Mouse (Mus musculus): ENCODE data around the gene Tmtc1. TPM values are rescaled to one million over a fixed set of nuclear protein-coding genes. Genes with fewer than 3 reads are reported as not detected.
A peak's percentile ranks its signal among the peaks of the same experiment; 100 is the strongest.

Tmtc1 gene
- polyA plus RNA-seq, 1 experiment from 2014 or later, result 1.4 TPM

DNA sequence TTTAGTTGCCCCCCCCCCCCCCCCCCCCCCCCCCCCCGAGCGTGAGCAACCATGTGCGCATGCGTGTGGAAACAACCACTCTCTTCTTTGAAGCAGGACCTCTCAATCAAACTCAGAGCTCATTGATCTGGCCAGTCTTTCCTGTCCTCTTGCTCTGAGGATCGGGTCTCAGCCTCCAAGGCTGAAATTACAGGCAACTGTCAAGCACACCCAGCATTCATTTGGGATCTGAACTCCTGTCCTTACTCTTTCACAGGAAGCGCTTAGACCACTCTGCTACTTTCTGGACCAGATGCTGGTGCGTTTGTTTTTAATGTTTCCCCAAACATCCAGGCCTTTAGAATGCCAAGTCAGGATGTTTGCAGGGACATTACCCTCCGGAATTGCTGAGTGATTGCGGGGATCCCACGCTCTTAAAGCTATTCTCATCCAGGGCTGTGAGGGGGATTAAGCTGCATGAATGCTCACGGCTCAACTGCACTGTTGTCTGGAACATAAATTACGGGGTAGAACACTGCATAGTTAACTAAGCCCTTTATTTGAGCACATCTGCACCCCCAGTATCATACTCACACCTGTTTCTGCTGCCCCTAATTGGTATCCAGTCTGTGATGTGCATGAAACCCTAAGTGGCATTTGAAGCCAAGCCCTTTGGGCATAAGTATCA lies 85.5 kb downstream of the Tmtc1 start:
- H3K4me1 ChIP-seq (ENCODE audit: control insufficient read depth, insufficient read depth, low read length), result 0 out of 2 replicates have a peak, but pooled peaks cover 5% of the 10 kb centered on the region
- peaks cover 6% of the 10 kb centered on the region for H3K36me3 ChIP-seq (ENCODE audit: control insufficient read depth, insufficient read depth, low read length)
- no peak overlapping the region for H3K9ac ChIP-seq (ENCODE audit: low read depth, low read length)
- H3K4me3 ChIP-seq (ENCODE audit: low read depth, low read length), result no peak overlapping the region
- H3K27ac ChIP-seq (ENCODE audit: low read depth, low read length), result no peak overlapping the region
- no peaks in the 10 kb centered on the region for H3K9me3 ChIP-seq (replicated peaks; ENCODE audit: control insufficient read depth, low read length)
- 76% methylated on average over 8 of the region's 12 CpGs for WGBS (ENCODE audit: insufficient replicate concordance)
- no peak overlapping the region for H3K4me2 ChIP-seq
- ATAC-seq (replicated peaks; ENCODE audit: insufficient number of reproducible peaks, low FRiP score, low TSS enrichment), result no peak
- H3K27me3 ChIP-seq (ENCODE audit: control insufficient read depth, insufficient read depth, low read length), result no peaks in the 10 kb centered on the region

DNA sequence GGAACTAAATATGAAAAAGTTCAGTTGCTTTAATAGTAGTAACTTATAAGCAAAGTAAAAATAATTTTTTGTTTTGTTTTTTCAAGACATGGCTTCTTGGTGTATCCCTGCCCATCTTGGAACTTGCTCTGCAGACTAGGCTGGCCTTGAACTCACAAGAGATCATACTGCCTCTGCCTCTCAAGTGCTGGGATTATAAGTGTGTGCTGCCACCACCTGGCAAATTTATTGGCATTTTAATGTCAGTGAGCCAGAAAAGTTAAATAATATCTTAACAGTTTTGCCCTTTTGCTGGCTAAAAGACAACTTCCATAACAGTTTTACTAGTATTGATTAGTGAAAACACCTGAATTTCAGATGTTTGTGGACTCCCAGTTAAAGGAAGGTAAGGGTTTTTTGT lies 88.0 kb downstream of the Tmtc1 start:
- Histone ChIP-seq H3K9me3 (replicated peaks; ENCODE audit: control insufficient read depth, low read length) (no peaks in the 10 kb centered on the region), H3K36me3 (ENCODE audit: control insufficient read depth, insufficient read depth, low read length) (peaks cover 6% of the 10 kb centered on the region), H3K27me3 (ENCODE audit: control insufficient read depth, insufficient read depth, low read length) (no peaks in the 10 kb centered on the region), H3K4me1 (ENCODE audit: control insufficient read depth, insufficient read depth, low read length) (0 out of 2 replicates have a peak, but pooled peaks cover 5% of the 10 kb centered on the region), H3K4me2 (no peak overlapping the region), H3K27ac (ENCODE audit: low read depth, low read length) (no peak overlapping the region), H3K4me3 (ENCODE audit: low read depth, low read length) (no peak overlapping the region), H3K9ac (ENCODE audit: low read depth, low read length) (no peak overlapping the region)
- no peak for ATAC-seq (replicated peaks; ENCODE audit: insufficient number of reproducible peaks, low FRiP score, low TSS enrichment)

DNA sequence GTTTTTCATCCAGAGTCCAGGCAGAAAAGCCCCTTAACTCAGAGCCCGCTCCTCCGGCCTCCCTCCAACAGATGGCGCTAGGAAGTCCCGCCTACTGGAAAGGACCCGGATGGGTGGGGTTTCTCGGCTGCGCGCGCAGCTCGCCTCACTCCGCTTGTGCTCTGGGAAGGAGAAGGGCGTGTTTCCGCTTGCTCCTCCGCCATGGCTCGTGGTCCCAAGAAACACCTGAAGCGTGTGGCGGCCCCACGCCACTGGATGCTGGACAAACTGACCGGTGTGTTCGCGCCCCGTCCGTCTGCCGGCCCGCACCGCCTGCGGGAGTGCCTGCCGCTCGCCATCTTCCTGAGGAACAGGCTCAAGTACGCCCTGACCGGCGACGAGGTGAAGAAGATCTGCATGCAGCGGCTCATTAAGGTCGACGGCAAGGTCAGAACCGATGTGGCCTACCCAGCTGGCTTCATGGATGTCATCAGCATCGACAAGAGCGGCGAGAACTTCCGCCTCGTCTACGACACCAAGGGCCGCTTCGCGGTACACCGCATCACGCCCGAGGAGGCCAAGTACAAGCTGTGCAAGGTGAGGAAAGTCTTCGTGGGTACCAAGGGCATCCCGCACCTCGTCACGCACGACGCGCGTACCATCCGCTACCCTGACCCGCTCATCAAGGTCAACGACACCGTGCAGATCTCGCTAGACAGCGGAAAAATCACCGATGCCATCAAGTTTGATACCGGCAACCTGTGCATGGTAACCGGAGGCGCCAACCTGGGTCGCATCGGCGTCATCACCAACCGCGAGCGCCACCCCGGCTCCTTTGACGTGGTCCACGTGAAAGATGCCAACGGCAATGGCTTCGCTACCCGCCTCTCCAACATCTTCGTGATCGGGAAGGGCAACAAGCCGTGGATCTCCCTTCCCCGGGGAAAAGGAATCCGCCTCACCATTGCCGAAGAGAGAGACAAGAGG lies 89.4 kb downstream of the Tmtc1 start:
- Histone ChIP-seq H3K36me3 (ENCODE audit: control insufficient read depth, insufficient read depth, low read length) (peaks cover 6% of the 10 kb centered on the region), H3K4me1 (ENCODE audit: control insufficient read depth, insufficient read depth, low read length) (0 out of 2 replicates have a peak, but pooled peaks cover 5% of the 10 kb centered on the region), H3K4me3 (ENCODE audit: low read depth, low read length) (peak overlapping the region; percentile 57), H3K27ac (ENCODE audit: low read depth, low read length) (no peak overlapping the region), H3K9ac (ENCODE audit: low read depth, low read length) (peak overlapping the region; percentile 76), H3K4me2 (peak overlapping the region; percentile 74), H3K27me3 (ENCODE audit: control insufficient read depth, insufficient read depth, low read length) (no peaks in the 10 kb centered on the region), H3K9me3 (replicated peaks; ENCODE audit: control insufficient read depth, low read length) (no peaks in the 10 kb centered on the region)
- ATAC-seq (replicated peaks; ENCODE audit: insufficient number of reproducible peaks, low FRiP score, low TSS enrichment), result peak; percentile 81
- 24% methylated on average over 85 of the region's 85 CpGs for WGBS (ENCODE audit: insufficient replicate concordance)

DNA sequence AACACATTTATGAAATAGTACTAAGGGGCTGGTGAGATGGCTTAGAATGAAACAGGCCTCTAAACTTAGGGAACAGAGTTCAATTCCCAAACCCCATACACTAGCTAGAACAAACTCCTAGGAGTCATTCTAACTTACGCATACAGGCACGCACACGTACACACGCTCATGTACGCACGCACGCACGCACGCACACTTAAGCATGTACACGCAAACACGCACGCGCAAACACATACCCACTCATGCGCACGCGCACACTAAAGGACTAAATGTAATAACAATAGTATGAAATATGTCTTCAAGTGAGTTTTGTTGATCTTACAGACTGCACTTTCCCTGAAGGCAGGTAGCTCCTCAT lies 90.1 kb downstream of the Tmtc1 start:
- H3K4me2 ChIP-seq, result peak overlapping the region; percentile 74
- 66% methylated on average over 16 of the region's 16 CpGs for WGBS (ENCODE audit: insufficient replicate concordance)
- H3K27me3 ChIP-seq (ENCODE audit: control insufficient read depth, insufficient read depth, low read length), result no peaks in the 10 kb centered on the region
- H3K9ac ChIP-seq (ENCODE audit: low read depth, low read length), result no peak overlapping the region; the same call in 1 of the 2 replicates
- peak overlapping the region; percentile 57 for H3K4me3 ChIP-seq (ENCODE audit: low read depth, low read length)
- H3K36me3 ChIP-seq (ENCODE audit: control insufficient read depth, insufficient read depth, low read length), result peaks cover 6% of the 10 kb centered on the region
- H3K27ac ChIP-seq (ENCODE audit: low read depth, low read length), result no peak overlapping the region
- 0 out of 2 replicates have a peak, but pooled peaks cover 5% of the 10 kb centered on the region for H3K4me1 ChIP-seq (ENCODE audit: control insufficient read depth, insufficient read depth, low read length)
- no peaks in the 10 kb centered on the region for H3K9me3 ChIP-seq (replicated peaks; ENCODE audit: control insufficient read depth, low read length)
- 0 out of 2 replicates have a peak, but pooled peaks have one; percentile 5 for ATAC-seq (replicated peaks; ENCODE audit: insufficient number of reproducible peaks, low FRiP score, low TSS enrichment)

DNA sequence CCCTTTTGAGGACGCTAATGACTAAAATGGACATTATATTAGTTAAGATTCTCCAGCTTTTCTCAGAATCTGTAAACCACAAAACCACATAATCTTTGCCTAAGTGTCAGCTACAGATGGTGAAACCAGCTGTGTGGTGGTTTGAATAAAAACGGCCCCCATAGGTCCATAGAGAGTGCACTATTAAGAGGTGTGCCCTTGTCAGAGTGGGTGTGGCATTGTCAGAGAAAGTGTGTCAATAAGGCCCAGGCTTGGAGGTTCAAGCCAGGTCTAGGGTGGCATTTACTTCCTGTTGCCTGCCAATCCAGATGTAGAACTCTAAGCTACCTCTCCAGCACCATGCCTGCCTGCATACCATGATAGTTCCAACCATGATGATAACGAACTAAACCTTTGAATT lies 99.2 kb downstream of the Tmtc1 start:
- Histone ChIP-seq H3K4me1 (ENCODE audit: control insufficient read depth, insufficient read depth, low read length) (no peaks in the 10 kb centered on the region), H3K27me3 (ENCODE audit: control insufficient read depth, insufficient read depth, low read length) (no peaks in the 10 kb centered on the region), H3K36me3 (ENCODE audit: control insufficient read depth, insufficient read depth, low read length) (no peaks in the 10 kb centered on the region), H3K9ac (ENCODE audit: low read depth, low read length) (no peak overlapping the region), H3K27ac (ENCODE audit: low read depth, low read length) (no peak overlapping the region), H3K4me3 (ENCODE audit: low read depth, low read length) (no peak overlapping the region), H3K9me3 (replicated peaks; ENCODE audit: control insufficient read depth, low read length) (no peaks in the 10 kb centered on the region), H3K4me2 (no peak overlapping the region)
- 70% methylated on average over 3 of the region's 3 CpGs for WGBS (ENCODE audit: insufficient replicate concordance)
- no peak for ATAC-seq (replicated peaks; ENCODE audit: insufficient number of reproducible peaks, low FRiP score, low TSS enrichment)

DNA sequence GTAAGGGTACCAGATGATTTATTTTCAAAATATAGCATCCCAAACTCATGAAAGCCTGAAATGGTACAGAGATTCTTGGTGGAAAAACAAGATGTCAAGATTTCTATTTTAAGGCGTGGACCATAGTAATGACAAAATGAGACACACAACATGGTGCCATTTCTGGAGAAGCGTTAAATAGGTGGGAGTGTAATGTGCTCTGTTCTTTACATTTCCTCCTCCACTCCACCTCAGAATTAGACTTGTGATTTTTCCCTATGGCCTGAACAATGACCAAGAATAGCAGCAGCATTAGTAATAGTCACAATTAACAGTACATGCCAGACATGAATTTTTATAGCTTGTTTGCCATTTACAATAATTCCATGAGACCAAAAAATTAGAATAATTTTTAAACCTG lies 102.0 kb downstream of the Tmtc1 start:
- Histone ChIP-seq H3K4me1 (ENCODE audit: control insufficient read depth, insufficient read depth, low read length) (no peaks in the 10 kb centered on the region), H3K27ac (ENCODE audit: low read depth, low read length) (no peak overlapping the region), H3K9ac (ENCODE audit: low read depth, low read length) (no peak overlapping the region), H3K4me3 (ENCODE audit: low read depth, low read length) (no peak overlapping the region), H3K36me3 (ENCODE audit: control insufficient read depth, insufficient read depth, low read length) (no peaks in the 10 kb centered on the region), H3K9me3 (replicated peaks; ENCODE audit: control insufficient read depth, low read length) (no peaks in the 10 kb centered on the region), H3K27me3 (ENCODE audit: control insufficient read depth, insufficient read depth, low read length) (no peaks in the 10 kb centered on the region), H3K4me2 (no peak overlapping the region)
- no peak for ATAC-seq (replicated peaks; ENCODE audit: insufficient number of reproducible peaks, low FRiP score, low TSS enrichment)
- 77% methylated on average over 2 of the region's 2 CpGs for whole genome bisulfite sequencing (ENCODE audit: insufficient replicate concordance)

DNA sequence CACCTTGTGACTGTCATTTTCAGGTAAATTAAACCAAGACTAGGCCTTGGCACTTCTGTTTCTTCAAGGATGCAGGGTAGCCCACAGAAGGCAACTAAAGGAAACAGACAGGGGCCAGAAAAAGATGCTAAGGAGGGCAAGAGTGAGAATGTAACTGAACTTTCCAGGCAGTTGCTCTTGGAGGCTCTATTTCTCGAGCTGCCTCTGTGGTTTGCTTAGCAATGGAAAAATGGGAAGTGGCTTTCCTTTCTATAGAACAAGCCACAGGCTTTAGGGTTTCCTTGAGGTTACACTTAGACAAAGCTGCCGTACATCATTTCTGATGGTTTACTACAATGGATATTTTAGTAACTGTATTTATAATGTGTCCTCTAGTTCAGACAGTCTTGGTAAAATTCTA lies 102.4 kb downstream of the Tmtc1 start:
- no peaks in the 10 kb centered on the region for H3K27me3 ChIP-seq (ENCODE audit: control insufficient read depth, insufficient read depth, low read length)
- no peaks in the 10 kb centered on the region for H3K4me1 ChIP-seq (ENCODE audit: control insufficient read depth, insufficient read depth, low read length)
- H3K9me3 ChIP-seq (replicated peaks; ENCODE audit: control insufficient read depth, low read length), result no peaks in the 10 kb centered on the region
- H3K9ac ChIP-seq (ENCODE audit: low read depth, low read length), result no peak overlapping the region
- ATAC-seq (replicated peaks; ENCODE audit: insufficient number of reproducible peaks, low FRiP score, low TSS enrichment), result no peak
- no peak overlapping the region for H3K27ac ChIP-seq (ENCODE audit: low read depth, low read length)
- no peak overlapping the region for H3K4me3 ChIP-seq (ENCODE audit: low read depth, low read length)
- H3K36me3 ChIP-seq (ENCODE audit: control insufficient read depth, insufficient read depth, low read length), result no peaks in the 10 kb centered on the region
- 70% methylated on average over 2 of the region's 2 CpGs for WGBS (ENCODE audit: insufficient replicate concordance)
- H3K4me2 ChIP-seq, result no peak overlapping the region

DNA sequence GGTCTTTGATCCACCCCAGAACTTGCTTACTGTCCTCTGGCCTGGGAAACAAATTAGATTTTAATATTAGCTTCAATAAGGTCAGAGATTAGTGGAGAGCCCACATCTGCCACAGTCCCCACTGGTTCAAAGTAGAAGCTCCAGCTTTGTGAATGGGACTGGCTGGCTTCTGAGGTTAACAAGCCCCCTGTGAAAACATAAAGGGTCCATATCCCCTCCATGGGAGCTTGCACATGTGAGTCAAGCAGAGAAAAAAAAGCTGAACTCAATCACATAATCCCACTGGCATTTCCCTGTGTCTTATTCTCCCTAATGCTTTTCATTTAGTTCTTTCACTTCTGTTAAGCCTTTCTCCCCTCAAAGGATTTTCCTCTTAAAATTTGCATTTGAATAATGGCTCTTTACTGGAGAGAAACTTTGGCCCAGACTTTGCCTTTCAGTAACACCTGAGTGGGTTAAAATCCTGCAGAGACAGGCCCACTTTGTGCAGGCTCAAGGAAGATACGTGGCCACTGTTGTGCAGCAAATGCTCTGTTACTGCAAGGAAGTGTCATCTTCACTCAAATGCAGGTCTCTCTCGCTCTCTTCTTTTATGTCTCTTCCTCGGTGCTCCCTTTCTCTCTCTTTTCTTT lies 105.7 kb downstream of the Tmtc1 start:
- ATAC-seq (replicated peaks; ENCODE audit: insufficient number of reproducible peaks, low FRiP score, low TSS enrichment), result no peak
- Histone ChIP-seq H3K4me3 (ENCODE audit: low read depth, low read length) (no peak overlapping the region), H3K36me3 (ENCODE audit: control insufficient read depth, insufficient read depth, low read length) (no peaks in the 10 kb centered on the region), H3K27me3 (ENCODE audit: control insufficient read depth, insufficient read depth, low read length) (no peaks in the 10 kb centered on the region), H3K27ac (ENCODE audit: low read depth, low read length) (no peak overlapping the region), H3K4me2 (no peak overlapping the region), H3K9me3 (replicated peaks; ENCODE audit: control insufficient read depth, low read length) (no peaks in the 10 kb centered on the region), H3K9ac (ENCODE audit: low read depth, low read length) (no peak overlapping the region), H3K4me1 (ENCODE audit: control insufficient read depth, insufficient read depth, low read length) (no peaks in the 10 kb centered on the region)
- WGBS (ENCODE audit: insufficient replicate concordance), result 61% methylated on average over 3 of the region's 3 CpGs
